28 mouse cellular contexts compared by ENCODE assay signal in the genomic region with DNA sequence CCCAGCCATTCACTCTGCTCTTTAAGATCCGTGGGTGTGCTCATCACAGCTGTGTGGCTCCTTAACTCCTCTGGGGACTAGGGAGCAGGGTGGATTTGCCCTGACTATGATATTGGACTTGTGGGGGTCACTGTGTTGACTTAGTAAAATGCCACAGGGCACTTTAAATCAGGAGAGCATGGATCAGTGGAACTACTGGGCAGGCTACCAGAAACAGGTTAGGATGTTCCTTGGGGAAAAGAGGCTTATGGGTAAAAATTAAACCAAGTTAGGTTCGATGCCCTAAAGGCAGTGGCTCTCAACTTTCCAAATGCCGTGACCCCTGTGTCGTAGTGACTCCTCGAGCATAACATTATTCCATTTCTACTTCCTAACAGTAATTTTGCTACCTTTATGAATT. TPM values are rescaled to one million over a fixed set of nuclear protein-coding genes. Genes with fewer than 3 reads are reported as not detected.
A peak's percentile ranks its signal among the peaks of the same experiment; 100 is the strongest.
DNase-seq lines count a peak whose midpoint lies in the region; TF ChIP-seq lines count a peak whose summit lies in the region.
"Had no signal": no experiment of that assay in that cellular context is flagged by ENCODE, and none has a peak within 500 bp of the region (broad histone marks: within the 10 kb centered on the region; RNA-seq: fewer than 3 reads in every experiment).

No protein-coding gene starts in this region.

- WGBS in liver, adult 2 months: 29% methylated on average over 5 of the region's 5 CpGs

- peaks cover 15% of the 10 kb centered on the region for H3K4me1 ChIP-seq in liver, adult 2 months (ENCODE audit: control insufficient read depth, insufficient read depth, low read length)
- H3K4me1 ChIP-seq: hindbrain, embryonic 12.5 days; hindbrain, embryonic 15.5 days had no signal

- TF ChIP-seq CTCF in liver, adult 2 months (IDR thresholded peaks at IDR 0.05; ENCODE audit: low read depth, low read length): no peak

- no peaks in the 10 kb centered on the region for H3K27me3 ChIP-seq in liver, adult 2 months (ENCODE audit: control insufficient read depth, insufficient read depth, low read length)
- H3K27me3 ChIP-seq: embryonic facial prominence, embryonic 12.5 days; embryonic facial prominence, embryonic 15.5 days; heart, embryonic 13.5 days; hindbrain, embryonic 15.5 days had no signal

- H3K9ac ChIP-seq in liver, adult 2 months (ENCODE audit: low read depth, low read length): no peak overlapping the region
- H3K9ac ChIP-seq: embryonic facial prominence, embryonic 12.5 days; embryonic facial prominence, embryonic 15.5 days; forebrain, postnatal 0 days; heart, embryonic 13.5 days; hindbrain, embryonic 12.5 days; hindbrain, embryonic 15.5 days had no signal

- no peaks in the 10 kb centered on the region for H3K79me2 ChIP-seq in liver, adult 2 months (ENCODE audit: control insufficient read depth, insufficient read depth, low read length)

- no peaks in the 10 kb centered on the region for H3K36me3 ChIP-seq in liver, adult 2 months (ENCODE audit: control insufficient read depth, insufficient read depth, low read length)
- H3K36me3 ChIP-seq: embryonic facial prominence, embryonic 12.5 days; embryonic facial prominence, embryonic 15.5 days; heart, embryonic 13.5 days; hindbrain, embryonic 12.5 days; hindbrain, embryonic 15.5 days had no signal

- no peak overlapping the region for H3K4me3 ChIP-seq in liver, adult 2 months (ENCODE audit: insufficient read depth, low read depth, low read length)
- H3K4me3 ChIP-seq: embryonic facial prominence, embryonic 12.5 days; embryonic facial prominence, embryonic 15.5 days; gastrocnemius, adult 2 months; heart, embryonic 13.5 days; hindbrain, embryonic 12.5 days; hindbrain, embryonic 15.5 days had no signal

- TF ChIP-seq POLR2A in liver, adult 2 months (IDR thresholded peaks at IDR 0.05; ENCODE audit: extremely low read depth, insufficient read depth, low read length): no peak

- H3K27ac ChIP-seq in liver, adult 2 months (replicated peaks; ENCODE audit: insufficient read depth, low read depth, low read length): peak overlapping the region; percentile 33; the same call in 1 of the 2 replicates
- H3K27ac ChIP-seq: embryonic facial prominence, embryonic 12.5 days; embryonic facial prominence, embryonic 15.5 days; gastrocnemius, adult 2 months; heart, embryonic 13.5 days; hindbrain, embryonic 12.5 days; hindbrain, embryonic 15.5 days had no signal

- DNase-seq in kidney, adult 18-20 months: peak; percentile 51
- DNase-seq in kidney, postnatal 10 days: no peak
- peak; percentile 89 for DNase-seq in liver, adult 2 months (ENCODE audit: extremely low read depth, low read depth, low spot score)
- DNase-seq in liver: no peak
- DNase-seq in kidney, postnatal 14 days: peak; percentile 30
- no peak for DNase-seq in layer of hippocampus, adult 9-10 months (ENCODE audit: low spot score)
- DNase-seq in thymus, adult 18-20 months: no peak
- DNase-seq: adrenal gland, adult 2 months; adrenal gland, postnatal 14 days; cerebellum, adult 11 months; cerebellum, adult 2 months; cerebellum, adult 9-11 months; cerebellum, postnatal 25 days; forebrain, postnatal 0 days; gastrocnemius, adult 2 months; gastrocnemius, postnatal 14 days; heart, adult 18-20 months; heart, postnatal 14 days had no signal

RNA-seq across cellular contexts. Expression of a gene that starts 35.3 kb away (rescaled TPM):
- total RNA-seq in liver, adult 2 months (2014; rRNA removed): 83.6 and 84.2 TPM in 2 replicates
- polyA plus RNA-seq in liver, adult 2 months (2012; rRNA removed): 58.9 and 66.0 TPM in 2 replicates

RNA-seq across cellular contexts. Expression of a gene that starts 38.8 kb away (rescaled TPM):
- not detected in 2 replicates for total RNA-seq in liver, adult 2 months (2014; rRNA removed)
- polyA plus RNA-seq in liver, adult 2 months (2012; rRNA removed): not detected in 2 replicates
- total RNA-seq: common myeloid progenitor, adult 5-6 weeks; heart, postnatal 14 days; hematopoietic stem cell, adult 5-6 weeks; MEL had no signal
- polyA plus RNA-seq: C2C12; CD4-positive, CD25-positive, alpha-beta regulatory T cell, adult 4 months; heart, embryonic 13.5 days had no signal

Comparison
In these comparisons a context has a peak if more than half of its experiments do, and no peak if none do; other contexts are left out.
1. DNase-seq: peak in kidney, adult 18-20 months (single experiment), liver, adult 2 months (single experiment) and kidney, postnatal 14 days (single experiment); none in kidney, postnatal 10 days (single experiment), liver (single experiment), layer of hippocampus, adult 9-10 months (single experiment) and thymus, adult 18-20 months (0 of 2).